ENCODE assay signal across 8 mouse cellular contexts in genomic region chr13:23763242-23763585, GRCm38 (mm10). TPM values are rescaled to one million over a fixed set of nuclear protein-coding genes. Genes with fewer than 3 reads are reported as not detected.
DNase-seq lines count a peak whose midpoint lies in the region; ATAC-seq and TF ChIP-seq lines count a peak whose summit lies in the region.

No protein-coding gene starts in this region.

- intact Hi-C loops in left cerebral cortex, adult 2 months (cut with DNase I): loop anchor here (5.0 kb wide), 3 partner anchors 181 to 1721 kb away; partner anchors contain the start of genes Abt1, Hist1h2ag, Hist1h2bj and Hist1h4d
- intact Hi-C loops in left cerebral cortex, postnatal 36 days (cut with DNase I): no loop called here

- DNase-seq in left cerebral cortex, adult 2 months (ENCODE audit: extremely low spot score in 1 of 2, low spot score in 2 of 2): no peak
- DNase-seq in left cerebral cortex, postnatal 36 days (ENCODE audit: low spot score in 2 of 2): no peak
- DNase-seq in adrenal gland, postnatal 14 days: no peak
- no peak for DNase-seq in frontal cortex, postnatal 14 days (ENCODE audit: low spot score in 2 of 2)
- no peak for DNase-seq in kidney, postnatal 25 days

- H3K4me2 ChIP-seq in embryonic facial prominence, embryonic 13.5 days: peak overlapping the region; percentile 92
- H3K4me2 ChIP-seq in intestine, embryonic 16.5 days (ENCODE audit: low read depth, low read length): peak overlapping the region; percentile 89
- peak overlapping the region; percentile 79 for H3K4me2 ChIP-seq in neural tube, embryonic 13.5 days

- WGBS in embryonic facial prominence, embryonic 13.5 days: 1% methylated on average over 10 of the region's 10 CpGs
- 1% methylated on average over 10 of the region's 10 CpGs for WGBS in intestine, embryonic 16.5 days
- under 1% methylated on average over 10 of the region's 10 CpGs for WGBS in neural tube, embryonic 13.5 days

- H3K27me3 ChIP-seq in embryonic facial prominence, embryonic 13.5 days: no peaks in the 10 kb centered on the region
- no peaks in the 10 kb centered on the region for H3K27me3 ChIP-seq in intestine, embryonic 16.5 days (replicated peaks; ENCODE audit: control insufficient read depth, insufficient read depth, low read length)
- no peaks in the 10 kb centered on the region for H3K27me3 ChIP-seq in neural tube, embryonic 13.5 days

- H3K4me1 ChIP-seq in embryonic facial prominence, embryonic 13.5 days: peaks cover 17% of the 10 kb centered on the region
- H3K4me1 ChIP-seq in intestine, embryonic 16.5 days (ENCODE audit: control insufficient read depth, insufficient read depth, low read length): peaks cover 22% of the 10 kb centered on the region
- H3K4me1 ChIP-seq in neural tube, embryonic 13.5 days (replicated peaks): peaks cover 29% of the 10 kb centered on the region

- no peak for ATAC-seq in embryonic facial prominence, embryonic 13.5 days (ENCODE audit: insufficient number of reproducible peaks, insufficient read depth, low FRiP score, low TSS enrichment, low read depth)
- ATAC-seq in intestine, embryonic 16.5 days: no peak
- no peak for ATAC-seq in neural tube, embryonic 13.5 days (ENCODE audit: low read depth)

- H3K4me3 ChIP-seq in left cerebral cortex, adult 2 months: peak overlapping the region; percentile 66
- peak overlapping the region; percentile 59 for H3K4me3 ChIP-seq in embryonic facial prominence, embryonic 13.5 days
- peak overlapping the region; percentile 53 for H3K4me3 ChIP-seq in intestine, embryonic 16.5 days (ENCODE audit: low read length)
- H3K4me3 ChIP-seq in neural tube, embryonic 13.5 days: peak overlapping the region; percentile 59

- peak overlapping the region; percentile 90 for H3K27ac ChIP-seq in left cerebral cortex, adult 2 months
- peak overlapping the region; percentile 95 for H3K27ac ChIP-seq in embryonic facial prominence, embryonic 13.5 days
- H3K27ac ChIP-seq in intestine, embryonic 16.5 days (ENCODE audit: low read length): peak overlapping the region; percentile 97
- peak overlapping the region; percentile 90 for H3K27ac ChIP-seq in neural tube, embryonic 13.5 days (replicated peaks)

- no peaks in the 10 kb centered on the region for H3K36me3 ChIP-seq in embryonic facial prominence, embryonic 13.5 days
- H3K36me3 ChIP-seq in intestine, embryonic 16.5 days (ENCODE audit: control insufficient read depth, insufficient read depth, low read length): no peaks in the 10 kb centered on the region
- no peaks in the 10 kb centered on the region for H3K36me3 ChIP-seq in neural tube, embryonic 13.5 days

- peak overlapping the region; percentile 61 for H3K9ac ChIP-seq in embryonic facial prominence, embryonic 13.5 days
- peak overlapping the region; percentile 60 for H3K9ac ChIP-seq in intestine, embryonic 16.5 days (ENCODE audit: low read depth, low read length)
- peak overlapping the region; percentile 47 for H3K9ac ChIP-seq in neural tube, embryonic 13.5 days

- no peak for TF ChIP-seq CTCF in left cerebral cortex, adult 2 months (IDR thresholded peaks at IDR 0.05)

- H3K9me3 ChIP-seq in embryonic facial prominence, embryonic 13.5 days: no peaks in the 10 kb centered on the region
- no peaks in the 10 kb centered on the region for H3K9me3 ChIP-seq in intestine, embryonic 16.5 days (ENCODE audit: control insufficient read depth, low read length)
- H3K9me3 ChIP-seq in neural tube, embryonic 13.5 days: no peaks in the 10 kb centered on the region

RNA-seq across cellular contexts. Expression of gene Hist1h1a, which starts 0.3 kb away (rescaled TPM):
- 10 to 100 TPM; 21.6 to 22.6 TPM for total RNA-seq in left cerebral cortex, adult 2 months (2021)
- total RNA-seq in left cerebral cortex, postnatal 36 days (2021): 10 to 100 TPM; 26.1 to 28.4 TPM
- polyA plus RNA-seq in embryonic facial prominence, embryonic 13.5 days (2015; fragmentation: Nextera tagmentation; extraction: Ambion mirVana): 4.5 and 5.9 TPM in 2 replicates
- 0.38 and 0.99 TPM in 2 replicates for polyA plus RNA-seq in intestine, embryonic 16.5 days (2015; fragmentation: Nextera tagmentation; extraction: Ambion mirVana)
- not detected in 2 replicates for polyA plus RNA-seq in neural tube, embryonic 13.5 days (2015; fragmentation: Nextera tagmentation; extraction: Ambion mirVana)
- 172 and 219 TPM in 2 replicates for total RNA-seq in adrenal gland, postnatal 14 days (2021)

RNA-seq across cellular contexts. Expression of gene Hist1h3a, which starts 1.0 kb away (rescaled TPM):
- 10 to 100 TPM; 31.1 to 37.0 TPM for total RNA-seq in left cerebral cortex, adult 2 months (2021)
- total RNA-seq in left cerebral cortex, postnatal 36 days (2021): 10 to 100 TPM; 41.3 to 42.8 TPM
- 5.8 and 8.6 TPM in 2 replicates for polyA plus RNA-seq in embryonic facial prominence, embryonic 13.5 days (2015; fragmentation: Nextera tagmentation; extraction: Ambion mirVana)
- 3.1 and 4.2 TPM in 2 replicates for polyA plus RNA-seq in intestine, embryonic 16.5 days (2015; fragmentation: Nextera tagmentation; extraction: Ambion mirVana)
- 1.1 and 1.5 TPM in 2 replicates for polyA plus RNA-seq in neural tube, embryonic 13.5 days (2015; fragmentation: Nextera tagmentation; extraction: Ambion mirVana)
- total RNA-seq in adrenal gland, postnatal 14 days (2021): 183 and 216 TPM in 2 replicates

RNA-seq across cellular contexts. Expression of gene Hist1h4a, which starts 2.2 kb away (rescaled TPM):
- 10 to 100 TPM; 53.1 to 70.3 TPM for total RNA-seq in left cerebral cortex, adult 2 months (2021)
- total RNA-seq in left cerebral cortex, postnatal 36 days (2021): 10 to 100 TPM; 62.2 to 71.7 TPM
- not detected in 2 replicates for polyA plus RNA-seq in embryonic facial prominence, embryonic 13.5 days (2015; fragmentation: Nextera tagmentation; extraction: Ambion mirVana)
- 0.60 TPM in 1 of 2 replicates, not detected in the other for polyA plus RNA-seq in intestine, embryonic 16.5 days (2015; fragmentation: Nextera tagmentation; extraction: Ambion mirVana)
- 1.1 TPM in 1 of 2 replicates, not detected in the other for polyA plus RNA-seq in neural tube, embryonic 13.5 days (2015; fragmentation: Nextera tagmentation; extraction: Ambion mirVana)
- 164 and 198 TPM in 2 replicates for total RNA-seq in adrenal gland, postnatal 14 days (2021)

RNA-seq across cellular contexts. Expression of gene Hist1h4b, which starts 6.4 kb away (rescaled TPM):
- total RNA-seq in left cerebral cortex, adult 2 months (2021): 10 to 100 TPM; 62.5 to 93.5 TPM
- 10 to 100 TPM; 87.5 to 90.3 TPM for total RNA-seq in left cerebral cortex, postnatal 36 days (2021)
- polyA plus RNA-seq in embryonic facial prominence, embryonic 13.5 days (2015; fragmentation: Nextera tagmentation; extraction: Ambion mirVana): 7.6 and 9.2 TPM in 2 replicates
- polyA plus RNA-seq in intestine, embryonic 16.5 days (2015; fragmentation: Nextera tagmentation; extraction: Ambion mirVana): 1.4 and 2.1 TPM in 2 replicates
- polyA plus RNA-seq in neural tube, embryonic 13.5 days (2015; fragmentation: Nextera tagmentation; extraction: Ambion mirVana): 2.3 TPM in 1 of 2 replicates, not detected in the other
- 217 and 308 TPM in 2 replicates for total RNA-seq in adrenal gland, postnatal 14 days (2021)

RNA-seq across cellular contexts. Expression of gene Trim38, which starts 6.5 kb away (rescaled TPM):
- not detected for total RNA-seq in left cerebral cortex, adult 2 months (2021)
- total RNA-seq in left cerebral cortex, postnatal 36 days (2021): not detected
- polyA plus RNA-seq in embryonic facial prominence, embryonic 13.5 days (2015; fragmentation: Nextera tagmentation; extraction: Ambion mirVana): not detected in 2 replicates
- 0.11 and 0.12 TPM in 2 replicates for polyA plus RNA-seq in intestine, embryonic 16.5 days (2015; fragmentation: Nextera tagmentation; extraction: Ambion mirVana)
- not detected in 2 replicates for polyA plus RNA-seq in neural tube, embryonic 13.5 days (2015; fragmentation: Nextera tagmentation; extraction: Ambion mirVana)
- total RNA-seq in adrenal gland, postnatal 14 days (2021): not detected in 2 replicates
